Comparison of ENCODE assay signal across 27 mouse cellular contexts in the genomic region with DNA sequence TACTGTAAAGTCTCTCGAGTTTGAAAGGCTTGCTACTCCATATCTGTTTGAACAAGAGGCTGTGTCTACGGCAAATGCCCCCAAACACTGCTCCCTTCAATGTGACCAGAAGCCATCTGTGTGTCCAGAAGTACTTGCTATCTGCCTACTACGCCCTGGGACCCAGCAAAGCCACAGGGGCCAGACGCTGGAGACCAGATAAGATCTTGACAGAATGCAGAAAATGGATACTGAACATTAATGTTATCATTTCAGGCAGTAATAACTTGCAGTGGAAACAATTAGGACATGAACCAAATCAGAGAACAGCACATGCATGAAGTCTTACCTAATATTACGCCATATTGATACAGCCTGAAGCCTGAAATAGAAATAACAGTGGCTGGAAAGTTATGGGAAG. TPM values are rescaled to one million over a fixed set of nuclear protein-coding genes. Genes with fewer than 3 reads are reported as not detected.
DNase-seq lines count a peak whose midpoint lies in the region; ATAC-seq lines count a peak whose summit lies in the region.
"Had no signal": no experiment of that assay in that cellular context is flagged by ENCODE, and none has a peak within 500 bp of the region (broad histone marks: within the 10 kb centered on the region; RNA-seq: fewer than 3 reads in every experiment).

No protein-coding gene starts in this region.

- H3K9me3 ChIP-seq in lung, embryonic 16.5 days (ENCODE audit: control insufficient read depth, low read length), result no peaks in the 10 kb centered on the region
- no peaks in the 10 kb centered on the region for H3K9me3 ChIP-seq in liver, embryonic 12.5 days (replicated peaks)
- H3K9me3 ChIP-seq: embryonic facial prominence, embryonic 12.5 days; forebrain, embryonic 15.5 days; limb, embryonic 10.5 days; limb, embryonic 15.5 days; lung, embryonic 15.5 days had no signal

- DNase-seq in adrenal gland, adult (ENCODE audit: inconsistent age in 2 of 2, low spot score in 1 of 2), result peak; percentile 26 to 62
- DNase-seq in adrenal gland, postnatal 14 days, result no peak
- no peak for DNase-seq in lung, postnatal 36 days
- no peak for DNase-seq in layer of hippocampus, adult 9-10 months (ENCODE audit: low spot score)
- no peak for DNase-seq in cerebellum, postnatal 14 days
- DNase-seq: adrenal gland, adult 2 months; cerebellum, adult 2 months; embryo, embryonic 11 days; gastrocnemius, postnatal 36 days; kidney, adult 18-20 months; kidney, postnatal 36 days; layer of hippocampus, postnatal 36 days; right cerebral cortex, adult 18-20 months; spleen, adult 18-20 months; thymus, postnatal 25 days had no signal

- no peaks in the 10 kb centered on the region for H3K27me3 ChIP-seq in lung, embryonic 16.5 days (ENCODE audit: control insufficient read depth, insufficient read depth, low read depth, low read length)
- H3K27me3 ChIP-seq in liver, embryonic 12.5 days (replicated peaks), result no peaks in the 10 kb centered on the region
- H3K27me3 ChIP-seq: embryonic facial prominence, embryonic 12.5 days; forebrain, embryonic 15.5 days; limb, embryonic 15.5 days; lung, embryonic 15.5 days had no signal

- H3K9ac ChIP-seq in lung, embryonic 16.5 days (ENCODE audit: low read length), result no peak overlapping the region
- H3K9ac ChIP-seq in liver, embryonic 12.5 days, result no peak overlapping the region
- H3K9ac ChIP-seq: embryonic facial prominence, embryonic 12.5 days; forebrain, embryonic 15.5 days; hindbrain, embryonic 14.5 days; limb, embryonic 15.5 days; lung, embryonic 15.5 days had no signal

- peak overlapping the region; percentile 7; the same call in 1 of the 2 replicates for H3K27ac ChIP-seq in lung, embryonic 16.5 days (ENCODE audit: low read length)
- no peak overlapping the region for H3K27ac ChIP-seq in liver, embryonic 12.5 days
- H3K27ac ChIP-seq: embryonic facial prominence, embryonic 12.5 days; forebrain, embryonic 15.5 days; hindbrain, embryonic 14.5 days; layer of hippocampus, adult 2 months; limb, embryonic 15.5 days; lung, embryonic 15.5 days had no signal

- H3K4me1 ChIP-seq in lung, embryonic 16.5 days (replicated peaks; ENCODE audit: control insufficient read depth, insufficient read depth, low read length), result peaks cover 7% of the 10 kb centered on the region
- H3K4me1 ChIP-seq in liver, embryonic 12.5 days, result peaks cover 39% of the 10 kb centered on the region

- 68% methylated on average over 5 of the region's 5 CpGs for WGBS in lung, embryonic 16.5 days
- WGBS in liver, embryonic 12.5 days (ENCODE audit: insufficient replicate concordance), result 31% methylated on average over 5 of the region's 5 CpGs

- H3K4me2 ChIP-seq in lung, embryonic 16.5 days (ENCODE audit: low read depth, low read length), result no peak overlapping the region
- 0 out of 2 replicates have a peak overlapping the region, but pooled peaks have one; percentile 8 for H3K4me2 ChIP-seq in liver, embryonic 12.5 days
- H3K4me2 ChIP-seq: embryonic facial prominence, embryonic 12.5 days; forebrain, embryonic 15.5 days; hindbrain, embryonic 14.5 days; limb, embryonic 15.5 days; lung, embryonic 15.5 days; midbrain, embryonic 11.5 days had no signal

- no peaks in the 10 kb centered on the region for H3K36me3 ChIP-seq in lung, embryonic 16.5 days (ENCODE audit: control insufficient read depth, insufficient read depth, low read length)
- H3K36me3 ChIP-seq in liver, embryonic 12.5 days, result no peaks in the 10 kb centered on the region
- H3K36me3 ChIP-seq: embryonic facial prominence, embryonic 12.5 days; forebrain, embryonic 15.5 days; limb, embryonic 10.5 days; limb, embryonic 15.5 days; lung, embryonic 15.5 days had no signal

- H3K4me3 ChIP-seq in lung, embryonic 16.5 days (ENCODE audit: low read length), result no peak overlapping the region
- no peak overlapping the region for H3K4me3 ChIP-seq in liver, embryonic 12.5 days
- H3K4me3 ChIP-seq: embryonic facial prominence, embryonic 12.5 days; forebrain, embryonic 15.5 days; layer of hippocampus, adult 2 months; limb, embryonic 10.5 days; limb, embryonic 15.5 days; lung, embryonic 15.5 days had no signal

- no peak for ATAC-seq in lung, embryonic 16.5 days (ENCODE audit: low read depth)
- ATAC-seq in liver, embryonic 12.5 days, result no peak
- peak; percentile 25 for ATAC-seq in megakaryocyte progenitor cell, adult 5-6 weeks (replicated peaks; ENCODE audit: poor library complexity)
- ATAC-seq: forebrain, embryonic 15.5 days; midbrain, embryonic 16.5 days had no signal

RNA-seq across cellular contexts. Expression of a gene that starts 56.2 kb away (rescaled TPM):
- 13.7 and 18.2 TPM in 2 replicates for total RNA-seq in adrenal gland, postnatal 14 days (2021)
- 14.7 and 16.0 TPM in 2 replicates for polyA plus RNA-seq in lung, embryonic 16.5 days (2015; fragmentation: Nextera tagmentation; extraction: Ambion mirVana)
- polyA plus RNA-seq in liver, embryonic 12.5 days (2016; fragmentation: Nextera tagmentation; extraction: Ambion mirVana), result 4.7 TPM in 2 replicates
- 18.3 and 19.6 TPM in 2 replicates for total RNA-seq in megakaryocyte progenitor cell, adult 5-6 weeks (2015)
- total RNA-seq in megakaryocyte progenitor cell, adult 5-6 weeks (2017), result 13.3 and 14.4 TPM in 2 replicates

Comparison
In these comparisons a context has a peak if more than half of its experiments do, and no peak if none do; other contexts are left out.
1. DNase-seq: peak in adrenal gland, adult (2 of 2); none in adrenal gland, postnatal 14 days (single experiment), lung, postnatal 36 days (single experiment), layer of hippocampus, adult 9-10 months (single experiment) and cerebellum, postnatal 14 days (0 of 2).